Mouse (Mus musculus): ENCODE data around the gene Mrps10. TPM values are rescaled to one million over a fixed set of nuclear protein-coding genes. Genes with fewer than 3 reads are reported as not detected.

Gene Mrps10
- 64.4 TPM for polyA plus RNA-seq (2015; fragmentation: Illumina TruSeq; extraction: RNeasy Lipid Tissue Mini Kit (QIAGEN cat#74804); ENCODE audit: low read depth, low replicate concordance)

GRCm38 (mm10) chr17:47368401-47369086, at the start of gene Mrps10:
Gene Mrps10, plus strand, starts transcription at chr17:47368887.

GRCm38 (mm10) chr17:47385145-47385544, 16.5 kb downstream of the Mrps10 start, which contains the start of gene Guca1b:
Gene Guca1b, plus strand, starts transcription at chr17:47385393.

DNA sequence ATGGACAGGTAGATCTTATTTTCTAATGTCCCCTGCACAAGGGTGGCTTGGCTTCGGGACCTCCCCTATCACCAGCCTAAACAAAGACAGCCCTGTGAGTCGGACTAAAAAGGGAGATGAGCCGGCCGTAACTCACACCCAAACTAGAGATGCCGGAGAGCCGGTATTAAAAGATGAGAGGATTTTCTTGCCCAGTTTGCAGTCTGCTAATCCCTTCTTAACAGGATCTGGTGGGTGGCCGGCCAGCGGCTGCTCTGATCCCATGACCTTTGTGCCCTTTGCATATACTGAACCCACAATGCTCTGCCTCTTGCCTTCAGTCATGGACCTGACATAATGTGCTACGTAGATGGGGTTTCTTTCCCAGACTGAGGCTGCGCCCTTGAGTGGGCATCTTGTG, 31.8 kb downstream of the Mrps10 start, which contains the start of gene Guca1a:
TSS of gene Guca1a (minus strand) at position 134 of the 400 bp plus-strand sequence.

Other genes starting within 250 kb of the Mrps10 start
- gene Guca1b, start 16.5 kb downstream of the Mrps10 start, polyA plus RNA-seq (2015; fragmentation: Illumina TruSeq; extraction: RNeasy Lipid Tissue Mini Kit (QIAGEN cat#74804); ENCODE audit: low read depth, low replicate concordance): 0.62 TPM
- gene Guca1a, start 31.7 kb downstream of the Mrps10 start, polyA plus RNA-seq (2015; fragmentation: Illumina TruSeq; extraction: RNeasy Lipid Tissue Mini Kit (QIAGEN cat#74804); ENCODE audit: low read depth, low replicate concordance): not detected
- 0.25 TPM for gene AI661453, start 67.7 kb downstream of the Mrps10 start, polyA plus RNA-seq (2015; fragmentation: Illumina TruSeq; extraction: RNeasy Lipid Tissue Mini Kit (QIAGEN cat#74804); ENCODE audit: low read depth, low replicate concordance)
- not detected for gene 1700001C19Rik, start 68.5 kb downstream of the Mrps10 start, polyA plus RNA-seq (2015; fragmentation: Illumina TruSeq; extraction: RNeasy Lipid Tissue Mini Kit (QIAGEN cat#74804); ENCODE audit: low read depth, low replicate concordance)
- 21.7 TPM for gene Taf8, start 133.4 kb downstream of the Mrps10 start, polyA plus RNA-seq (2015; fragmentation: Illumina TruSeq; extraction: RNeasy Lipid Tissue Mini Kit (QIAGEN cat#74804); ENCODE audit: low read depth, low replicate concordance)
- 23.5 TPM for gene Ccnd3, start 136.2 kb downstream of the Mrps10 start, polyA plus RNA-seq (2015; fragmentation: Illumina TruSeq; extraction: RNeasy Lipid Tissue Mini Kit (QIAGEN cat#74804); ENCODE audit: low read depth, low replicate concordance)
- gene Bysl, start 242.6 kb downstream of the Mrps10 start, polyA plus RNA-seq (2015; fragmentation: Illumina TruSeq; extraction: RNeasy Lipid Tissue Mini Kit (QIAGEN cat#74804); ENCODE audit: low read depth, low replicate concordance): 16.8 TPM
- gene Med20, start 242.7 kb downstream of the Mrps10 start, polyA plus RNA-seq (2015; fragmentation: Illumina TruSeq; extraction: RNeasy Lipid Tissue Mini Kit (QIAGEN cat#74804); ENCODE audit: low read depth, low replicate concordance): 24.9 TPM
- 3.6 TPM for gene Gm20517, start 242.7 kb downstream of the Mrps10 start, polyA plus RNA-seq (2015; fragmentation: Illumina TruSeq; extraction: RNeasy Lipid Tissue Mini Kit (QIAGEN cat#74804); ENCODE audit: low read depth, low replicate concordance)